Mouse (Mus musculus) bone marrow macrophage, adult 2 months (primary cell): ENCODE measurements around the gene Capn10. TPM values are rescaled to one million over a fixed set of nuclear protein-coding genes. Genes with fewer than 3 reads are reported as not detected.

Source experiments
- H3K27ac ChIP-seq: 2 replicates; pipeline ENCODE4 v1.5.1; 2012; ENCODE audit warnings: low read depth, low read length; ENCODE audit not compliant: insufficient read depth
- H3K4me1 ChIP-seq: 2 replicates; pipeline ENCODE4 v1.6.1; 2012; ENCODE audit warnings: low read length; ENCODE audit not compliant: control insufficient read depth, insufficient read depth
- H3K4me3 ChIP-seq: 2 replicates; pipeline ENCODE4 v1.5.1; 2012; ENCODE audit warnings: mild to moderate bottlenecking, low read length, moderate library complexity; ENCODE audit not compliant: insufficient read depth
- CTCF ChIP-seq: IDR thresholded peaks from 2 replicates; pipeline ENCODE4 v1.5.1; 2012; ENCODE audit warnings: low read depth, mild to moderate bottlenecking, low read length, moderate library complexity
- POLR2A ChIP-seq: IDR thresholded peaks from 2 replicates; pipeline ENCODE4 v1.6.1; 2012; ENCODE audit warnings: mild to moderate bottlenecking, low read depth, low read length, borderline replicate concordance
- polyA plus RNA-seq: library from polyadenylated mRNA; stranded (reverse); fragments of >200 nt; gene quantifications from 2 replicates; pipeline ENCODE4 v1.2.4, GENCODE M21; 2012; ENCODE audit not compliant: missing spikeins, insufficient read depth, insufficient read length

Gene Capn10
- polyA plus RNA-seq, 1 experiment = 6.8 TPM

- Histone ChIP-seq H3K4me1 (peaks cover 26% of the 10 kb centered on the region), H3K4me3 (peak overlapping the region; percentile 71), H3K27ac (peak overlapping the region; percentile 23; the same call in 1 of the 2 replicates)
- TF ChIP-seq POLR2A (no peak), CTCF (no peak)
Observed at GRCm38 (mm10) chr1:92907632-92908360, 26.4 kb upstream of the Capn10 start.

- TF ChIP-seq POLR2A (no peak), CTCF (no peak)
- H3K4me1 ChIP-seq = peaks cover 24% of the 10 kb centered on the region
- H3K4me3 ChIP-seq = no peak overlapping the region
- H3K27ac ChIP-seq = no peak overlapping the region
Observed at GRCm38 (mm10) chr1:92908664-92909063, 25.5 kb upstream of the Capn10 start.

GRCm38 (mm10) chr1:92909068-92909467, 25.1 kb upstream of the Capn10 start:
- TF ChIP-seq POLR2A = no peak
- peak; percentile 21; the same call in 1 of the 2 replicates for TF ChIP-seq CTCF
- Histone ChIP-seq H3K4me1 (peaks cover 22% of the 10 kb centered on the region), H3K4me3 (no peak overlapping the region), H3K27ac (no peak overlapping the region)

- H3K4me3 ChIP-seq = peak within 1 kb of the TSS; percentile 93
- TF ChIP-seq POLR2A (no peak), CTCF (no peak)
- peaks cover 19% of the 10 kb centered on the region for H3K4me1 ChIP-seq
- H3K27ac ChIP-seq = peak within 1 kb of the TSS; percentile 25
Observed at GRCm38 (mm10) chr1:92910239-92910885, 23.8 kb upstream of the Capn10 start, which contains the start of gene Rnpepl1. Gene Rnpepl1 (plus strand): TSS chr1:92910783.

GRCm38 (mm10) chr1:92910925-92911720, 23.1 kb upstream of the Capn10 start:
- peak overlapping the region; percentile 93 for H3K4me3 ChIP-seq
- peak overlapping the region; percentile 25 for H3K27ac ChIP-seq
- no peak for TF ChIP-seq POLR2A
- H3K4me1 ChIP-seq = peaks cover 17% of the 10 kb centered on the region

GRCm38 (mm10) chr1:92911721-92912138, 22.4 kb upstream of the Capn10 start:
- peaks cover 14% of the 10 kb centered on the region for H3K4me1 ChIP-seq
- peak overlapping the region; percentile 93 for H3K4me3 ChIP-seq
- no peak overlapping the region for H3K27ac ChIP-seq
- TF ChIP-seq CTCF (no peak), POLR2A (no peak)

- peak overlapping the region; percentile 93 for H3K4me3 ChIP-seq
- no peak overlapping the region for H3K27ac ChIP-seq
- no peak for TF ChIP-seq POLR2A
- no peak for TF ChIP-seq CTCF
- H3K4me1 ChIP-seq = peaks cover 14% of the 10 kb centered on the region
Observed at GRCm38 (mm10) chr1:92912286-92912685, 21.9 kb upstream of the Capn10 start.

GRCm38 (mm10) chr1:92914239-92914638, 19.9 kb upstream of the Capn10 start:
- no peak for TF ChIP-seq POLR2A
- TF ChIP-seq CTCF = no peak
- H3K27ac ChIP-seq = no peak overlapping the region
- peaks cover 8% of the 10 kb centered on the region for H3K4me1 ChIP-seq
- H3K4me3 ChIP-seq = no peak overlapping the region

- TF ChIP-seq POLR2A = no peak
- no peak for TF ChIP-seq CTCF
- Histone ChIP-seq H3K27ac (no peak overlapping the region), H3K4me3 (no peak overlapping the region), H3K4me1 (peaks cover 3% of the 10 kb centered on the region)
Observed at GRCm38 (mm10) chr1:92914993-92915392, 19.2 kb upstream of the Capn10 start.
